In genomic region chr16:14316884-14317876, GRCm38 (mm10) we compare ENCODE assay signal across 8 mouse cellular contexts. TPM values are rescaled to one million over a fixed set of nuclear protein-coding genes. Genes with fewer than 3 reads are reported as not detected.
A peak's percentile ranks its signal among the peaks of the same experiment; 100 is the strongest.
DNase-seq lines count a peak whose midpoint lies in the region; ATAC-seq lines count a peak whose summit lies in the region.

Fopnl (minus strand) TSS chr16:14317405.

- peak; percentile 84 for DNase-seq in WW6 (ENCODE audit: low read depth, low spot score)
- DNase-seq in cerebellum, postnatal 4 days (ENCODE audit: low spot score in 2 of 2), result peak; percentile 91 to 98
- DNase-seq in gastrocnemius, adult 18-20 months (ENCODE audit: low spot score), result peak; percentile 97
- DNase-seq in left cerebral cortex, adult 18-20 months (ENCODE audit: low spot score in 2 of 2), result peak; percentile 98
- DNase-seq in right cerebral cortex, adult 18-20 months, result peak; percentile 98
- DNase-seq in urinary bladder, postnatal 10 days (ENCODE audit: low spot score), result peak; percentile 92

- peaks cover 4% of the 10 kb centered on the region; the same call in 1 of the 2 replicates for H3K36me3 ChIP-seq in hindbrain, embryonic 16.5 days (ENCODE audit: control insufficient read depth, insufficient read depth, low read length)
- no peaks in the 10 kb centered on the region for H3K36me3 ChIP-seq in macrophage (ENCODE audit: inconsistent target)

- peak within 1 kb of the TSS; percentile 63 for H3K4me3 ChIP-seq in hindbrain, embryonic 16.5 days (ENCODE audit: low read length)
- peak within 1 kb of the TSS; percentile 96 for H3K4me3 ChIP-seq in macrophage (ENCODE audit: inconsistent target)

- H3K27me3 ChIP-seq in hindbrain, embryonic 16.5 days (replicated peaks; ENCODE audit: control insufficient read depth, insufficient read depth, low read length), result no peaks in the 10 kb centered on the region

- H3K9me3 ChIP-seq in hindbrain, embryonic 16.5 days (ENCODE audit: control insufficient read depth, low read length), result no peaks in the 10 kb centered on the region

- ATAC-seq in hindbrain, embryonic 16.5 days, result peak; percentile 100

- peaks cover 12% of the 10 kb centered on the region for H3K4me1 ChIP-seq in hindbrain, embryonic 16.5 days (ENCODE audit: control insufficient read depth, insufficient read depth, low read depth, low read length)

- H3K9ac ChIP-seq in hindbrain, embryonic 16.5 days (ENCODE audit: low read depth, low read length), result peak within 1 kb of the TSS; percentile 80

- WGBS in hindbrain, embryonic 16.5 days, result 5% methylated on average over 49 of the region's 51 CpGs
- WGBS in macrophage (ENCODE audit: missing documents), result under 1% methylated on average over 47 of the region's 51 CpGs

- H3K4me2 ChIP-seq in hindbrain, embryonic 16.5 days (ENCODE audit: low read length), result peak within 1 kb of the TSS; percentile 79

- peaks cover 42% of the 10 kb centered on the region for H3K79me2 ChIP-seq in macrophage (ENCODE audit: inconsistent target)

- peak within 1 kb of the TSS; percentile 93 for H3K27ac ChIP-seq in hindbrain, embryonic 16.5 days (ENCODE audit: low read depth, low read length)
- peak within 1 kb of the TSS; percentile 82 for H3K27ac ChIP-seq in macrophage

RNA-seq across cellular contexts. Expression of gene Fopnl, which starts in this region (rescaled TPM):
- 10 to 100 TPM; 68.6 to 70.6 TPM for total RNA-seq in gastrocnemius, adult 18-20 months (2021)
- polyA plus RNA-seq in hindbrain, embryonic 16.5 days (2015; fragmentation: Nextera tagmentation; extraction: Ambion mirVana), result 192 and 195 TPM in 2 replicates
- total RNA-seq in left cerebral cortex, adult 18-20 months (2021), result 10 to 100 TPM; 53.1 to 55.2 TPM
- total RNA-seq in macrophage (2018; cell fraction: chromatin; rRNA removed), result 10 to 100 TPM in 23 of 26 experiments, 1 to 10 TPM in 3; 4.6 to 43.7 (median 18.2) TPM
- 10 to 100 TPM; 22.7 to 37.3 (median 32.0) TPM for total RNA-seq in macrophage (2018; cell fraction: cytosol; rRNA removed)
- 10 to 100 TPM in 23 of 26 experiments, 1 to 10 TPM in 3; 7.0 to 47.6 (median 23.3) TPM for total RNA-seq in macrophage (2018; cell fraction: nucleus; rRNA removed)
- 27.5 to 50.0 TPM (median 40.9 TPM) in 3 replicates for polyA plus RNA-seq in macrophage (2018)

Comparison
In these comparisons a context has a peak if more than half of its experiments do, and no peak if none do; other contexts are left out.
1. Peak in every context shown above with its lines: DNase-seq, ATAC-seq, H3K4me3 ChIP-seq and H3K27ac ChIP-seq.